Mouse (Mus musculus) cerebellum, adult 2 months (tissue): Measurements from ENCODE around the gene Slc10a6.

Experiments used
- CTCF ChIP-seq: fragments of 200-500 bp; IDR thresholded peaks from 2 replicates; pipeline ENCODE4 v1.5.1; 2011; ENCODE audit warnings: low read depth, mild to moderate bottlenecking, control low read depth, low read length, moderate library complexity, borderline replicate concordance; ENCODE audit not compliant: insufficient read depth
- POLR2A ChIP-seq: fragments of 200-500 bp; IDR thresholded peaks from 2 replicates; pipeline ENCODE4 v1.6.1; 2011; ENCODE audit warnings: low read length, control low read depth, borderline replicate concordance; ENCODE audit not compliant: insufficient read depth

DNA sequence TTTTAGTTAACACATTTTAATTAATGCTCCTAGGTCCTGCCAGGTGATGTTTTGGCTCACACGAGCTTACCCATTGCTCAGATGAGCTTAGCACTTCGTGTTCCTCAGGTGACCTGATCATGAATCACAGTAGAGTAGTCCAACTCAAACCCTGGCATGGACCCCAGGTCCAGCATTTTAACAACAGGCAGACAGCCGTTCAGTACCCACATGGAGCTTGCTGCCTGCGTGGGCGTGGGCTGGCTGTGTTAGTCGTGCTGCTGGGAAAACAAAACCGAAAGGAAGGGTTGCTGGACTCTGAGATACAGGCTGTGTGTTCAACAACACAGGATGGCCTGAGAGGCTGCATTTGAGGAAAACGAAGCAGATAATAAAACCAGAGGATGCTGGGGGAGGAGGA lies 36.5 kb downstream of the Slc10a6 start:
- TF ChIP-seq CTCF: no peak
- no peak for TF ChIP-seq POLR2A
